Mouse (Mus musculus) gastrocnemius, postnatal 10 days (tissue): Measurements from ENCODE around the gene Cpa4. TPM values are rescaled to one million over a fixed set of nuclear protein-coding genes. Genes with fewer than 3 reads are reported as not detected.

Experiments used
- DNase-seq: peaks from one replicate; pipeline ENCODE4 v3.0.0; 2021; ENCODE audit warnings: mixed read lengths
- total RNA-seq, 2 experiments: library from RNA; stranded (reverse); gene quantifications; 2 replicates each; pipeline ENCODE4 v1.2.3; 2021

Gene Cpa4
- total RNA-seq, 2 experiments from 2014 or later: 0.80 to 1.2 TPM

GRCm38 (mm10) chr6:30591851-30592404 lies 23.8 kb downstream of the Cpa4 start:
- DNase-seq: no peak

- DNase-seq: no peak
These were observed 24.3 kb downstream of the Cpa4 start for GRCm38 (mm10) chr6:30592417-30592974.

- DNase-seq: no peak
These were observed 26.2 kb downstream of the Cpa4 start for GRCm38 (mm10) chr6:30594364-30594763.

GRCm38 (mm10) chr6:30596230-30596898 lies 28.2 kb downstream of the Cpa4 start:
- DNase-seq: no peak

- DNase-seq: no peak
These were observed 31.9 kb downstream of the Cpa4 start for GRCm38 (mm10) chr6:30600033-30600432.

GRCm38 (mm10) chr6:30600995-30601394 lies 32.8 kb downstream of the Cpa4 start:
- no peak for DNase-seq

GRCm38 (mm10) chr6:30604342-30604867 lies 36.2 kb downstream of the Cpa4 start:
- DNase-seq: no peak

GRCm38 (mm10) chr6:30605111-30605510 lies 36.9 kb downstream of the Cpa4 start:
- DNase-seq: no peak

- no peak for DNase-seq
These were observed 37.5 kb downstream of the Cpa4 start for GRCm38 (mm10) chr6:30605672-30606071.

GRCm38 (mm10) chr6:30610710-30611109 lies 42.5 kb downstream of the Cpa4 start, which contains the start of gene Cpa5:
Gene Cpa5, plus strand, starts transcription at chr6:30611010.
- no peak for DNase-seq

- no peak for DNase-seq
These were observed 43.0 kb downstream of the Cpa4 start for GRCm38 (mm10) chr6:30611212-30611611.

- no peak for DNase-seq
These were observed 46.1 kb downstream of the Cpa4 start for GRCm38 (mm10) chr6:30614251-30614650.

- DNase-seq: no peak
These were observed 47.6 kb downstream of the Cpa4 start for GRCm38 (mm10) chr6:30615741-30616140.

GRCm38 (mm10) chr6:30616491-30616941 lies 48.3 kb downstream of the Cpa4 start:
- no peak for DNase-seq

- no peak for DNase-seq
These were observed 49.1 kb downstream of the Cpa4 start for GRCm38 (mm10) chr6:30617020-30617958.

GRCm38 (mm10) chr6:30617959-30618590 lies 49.9 kb downstream of the Cpa4 start:
- DNase-seq: no peak

- DNase-seq: peak; percentile 34
These were observed 50.6 kb downstream of the Cpa4 start for GRCm38 (mm10) chr6:30618735-30619134.

- DNase-seq: no peak
These were observed 51.4 kb downstream of the Cpa4 start for GRCm38 (mm10) chr6:30619606-30620005.

- DNase-seq: no peak
These were observed 52.4 kb downstream of the Cpa4 start for GRCm38 (mm10) chr6:30620591-30620990.

GRCm38 (mm10) chr6:30620994-30621393 lies 52.8 kb downstream of the Cpa4 start:
- no peak for DNase-seq

GRCm38 (mm10) chr6:30621986-30622389 lies 53.8 kb downstream of the Cpa4 start:
- no peak for DNase-seq

- DNase-seq: no peak
These were observed 56.6 kb downstream of the Cpa4 start for GRCm38 (mm10) chr6:30624763-30625162.
